Mouse (Mus musculus): ENCODE results near the gene Mmp24. TPM values are rescaled to one million over a fixed set of nuclear protein-coding genes. Genes with fewer than 3 reads are reported as not detected.

The Mmp24 gene
- polyA plus RNA-seq, 1 experiment from 2014 or later = 0.73 TPM

DNA sequence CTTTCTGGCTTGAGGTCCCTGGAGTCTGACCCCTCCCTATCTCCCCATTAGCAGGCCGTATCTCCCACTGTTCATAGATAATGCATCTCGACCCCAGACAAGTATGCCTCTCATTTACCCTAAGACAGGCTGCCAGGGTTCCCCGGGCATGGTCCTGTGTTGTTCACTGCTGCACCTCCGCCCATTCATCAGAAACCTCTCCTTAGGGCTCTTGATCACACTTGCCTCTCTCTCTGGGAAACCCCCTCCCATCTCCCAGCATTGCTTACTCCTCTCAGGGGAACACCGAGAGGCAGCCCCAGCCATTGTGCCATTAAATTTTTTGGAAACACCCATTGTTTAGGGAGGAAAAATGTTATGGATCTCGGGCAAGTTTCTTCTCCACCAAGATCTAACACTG is 2.9 kb downstream of the Mmp24 start:
- Histone ChIP-seq H3K4me3 (ENCODE audit: low read depth, low read length) (no peak overlapping the region), H3K27ac (replicated peaks; ENCODE audit: low read depth, low read length) (no peak overlapping the region), H3K9ac (replicated peaks; ENCODE audit: low read length) (no peak overlapping the region), H3K4me2 (ENCODE audit: low read depth, low read length) (no peak overlapping the region), H3K9me3 (replicated peaks; ENCODE audit: control insufficient read depth, low read length) (no peaks in the 10 kb centered on the region), H3K27me3 (ENCODE audit: control insufficient read depth, insufficient read depth, low read length) (peaks cover 18% of the 10 kb centered on the region), H3K4me1 (ENCODE audit: control insufficient read depth, insufficient read depth, low read length) (no peaks in the 10 kb centered on the region), H3K36me3 (replicated peaks; ENCODE audit: control insufficient read depth, insufficient read depth, low read depth, low read length) (no peaks in the 10 kb centered on the region)
- WGBS = 72% methylated on average over 6 of the region's 6 CpGs
- ATAC-seq (replicated peaks; ENCODE audit: insufficient number of reproducible peaks, low FRiP score, low TSS enrichment, low read depth) (no peak), DNase-seq (ENCODE audit: low spot score) (no peak)

DNA sequence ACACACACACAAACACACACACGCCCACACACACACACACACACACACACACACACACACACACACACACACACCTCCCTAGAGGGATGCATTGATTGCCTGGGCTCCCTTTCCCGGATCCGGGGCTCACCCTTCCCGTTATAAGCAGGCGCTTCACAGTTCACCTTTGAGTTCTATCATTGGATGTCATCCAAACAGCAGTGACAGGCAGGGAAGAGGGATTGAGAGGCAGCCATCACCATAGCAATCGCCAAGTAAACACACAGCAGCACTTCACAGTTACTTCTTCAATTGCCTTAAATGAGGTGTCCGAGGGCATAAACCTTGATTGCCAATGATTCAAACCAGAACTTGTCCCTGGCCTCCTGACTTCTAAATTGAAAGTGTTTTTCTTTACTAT is 3.9 kb downstream of the Mmp24 start:
- H3K9me3 ChIP-seq (replicated peaks; ENCODE audit: control insufficient read depth, low read length) = no peaks in the 10 kb centered on the region
- WGBS = 63% methylated on average over 7 of the region's 7 CpGs
- H3K9ac ChIP-seq (replicated peaks; ENCODE audit: low read length) = no peak overlapping the region
- no peak overlapping the region for H3K4me2 ChIP-seq (ENCODE audit: low read depth, low read length)
- H3K4me3 ChIP-seq (ENCODE audit: low read depth, low read length) = no peak overlapping the region
- no peak for ATAC-seq (replicated peaks; ENCODE audit: insufficient number of reproducible peaks, low FRiP score, low TSS enrichment, low read depth)
- no peaks in the 10 kb centered on the region for H3K36me3 ChIP-seq (replicated peaks; ENCODE audit: control insufficient read depth, insufficient read depth, low read depth, low read length)
- peaks cover 13% of the 10 kb centered on the region for H3K27me3 ChIP-seq (ENCODE audit: control insufficient read depth, insufficient read depth, low read length)
- no peaks in the 10 kb centered on the region for H3K4me1 ChIP-seq (ENCODE audit: control insufficient read depth, insufficient read depth, low read length)
- H3K27ac ChIP-seq (replicated peaks; ENCODE audit: low read depth, low read length) = no peak overlapping the region
- no peak for DNase-seq (ENCODE audit: low spot score)

DNA sequence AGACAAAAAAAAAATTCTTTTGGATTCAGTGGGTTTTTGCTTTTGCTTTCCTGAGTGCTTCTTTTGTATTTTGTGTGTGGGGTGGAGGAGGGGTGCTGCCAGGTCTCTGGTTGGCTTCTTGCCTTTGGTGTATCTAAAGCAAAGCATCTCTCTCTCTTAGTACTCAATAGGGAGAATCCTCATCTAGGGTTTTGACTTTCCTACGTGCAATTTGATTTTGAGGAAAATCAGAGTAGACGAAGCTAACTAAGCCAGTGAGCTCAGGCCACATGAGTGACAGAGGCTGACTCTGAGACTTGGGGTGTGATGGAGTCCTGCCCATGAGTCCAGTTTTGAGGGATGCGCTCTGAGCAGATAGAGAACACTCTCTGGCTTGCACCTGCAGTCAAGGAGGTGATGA is 4.4 kb downstream of the Mmp24 start:
- H3K9ac ChIP-seq (replicated peaks; ENCODE audit: low read length) = no peak overlapping the region
- no peaks in the 10 kb centered on the region for H3K4me1 ChIP-seq (ENCODE audit: control insufficient read depth, insufficient read depth, low read length)
- H3K36me3 ChIP-seq (replicated peaks; ENCODE audit: control insufficient read depth, insufficient read depth, low read depth, low read length) = no peaks in the 10 kb centered on the region
- no peak overlapping the region for H3K27ac ChIP-seq (replicated peaks; ENCODE audit: low read depth, low read length)
- no peak for ATAC-seq (replicated peaks; ENCODE audit: insufficient number of reproducible peaks, low FRiP score, low TSS enrichment, low read depth)
- no peak overlapping the region for H3K4me2 ChIP-seq (ENCODE audit: low read depth, low read length)
- no peaks in the 10 kb centered on the region for H3K9me3 ChIP-seq (replicated peaks; ENCODE audit: control insufficient read depth, low read length)
- no peak for DNase-seq (ENCODE audit: low spot score)
- no peak overlapping the region for H3K4me3 ChIP-seq (ENCODE audit: low read depth, low read length)
- WGBS = 72% methylated on average over 3 of the region's 3 CpGs
- peaks cover 9% of the 10 kb centered on the region for H3K27me3 ChIP-seq (ENCODE audit: control insufficient read depth, insufficient read depth, low read length)

DNA sequence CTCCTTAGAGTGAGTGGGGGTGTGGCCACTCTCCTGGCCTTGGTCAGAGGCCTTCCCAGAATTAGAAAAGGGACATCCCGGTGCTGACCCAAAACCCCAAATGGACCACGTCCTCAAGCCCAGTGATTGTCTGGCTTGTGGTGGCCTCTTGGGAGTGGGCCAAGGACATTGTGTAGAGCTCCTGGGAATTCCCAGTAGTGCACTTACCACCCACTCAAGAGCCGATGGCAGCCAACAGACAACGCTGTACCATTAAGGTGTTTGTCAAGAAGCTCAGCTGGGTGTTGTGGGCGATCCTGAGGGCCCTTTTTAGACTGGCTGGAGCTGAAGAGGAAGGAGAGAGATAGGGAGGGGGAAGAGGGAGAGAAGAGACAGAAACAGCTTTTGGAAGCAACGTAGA is 9.4 kb downstream of the Mmp24 start:
- Histone ChIP-seq H3K9ac (replicated peaks; ENCODE audit: low read length) (no peak overlapping the region), H3K27ac (replicated peaks; ENCODE audit: low read depth, low read length) (no peak overlapping the region), H3K4me1 (ENCODE audit: control insufficient read depth, insufficient read depth, low read length) (no peaks in the 10 kb centered on the region), H3K4me3 (ENCODE audit: low read depth, low read length) (no peak overlapping the region), H3K4me2 (ENCODE audit: low read depth, low read length) (no peak overlapping the region), H3K9me3 (replicated peaks; ENCODE audit: control insufficient read depth, low read length) (no peaks in the 10 kb centered on the region), H3K36me3 (replicated peaks; ENCODE audit: control insufficient read depth, insufficient read depth, low read depth, low read length) (no peaks in the 10 kb centered on the region), H3K27me3 (ENCODE audit: control insufficient read depth, insufficient read depth, low read length) (no peaks in the 10 kb centered on the region)
- DNase-seq (ENCODE audit: low spot score) (no peak), ATAC-seq (replicated peaks; ENCODE audit: insufficient number of reproducible peaks, low FRiP score, low TSS enrichment, low read depth) (no peak)
- WGBS = 76% methylated on average over 6 of the region's 6 CpGs

DNA sequence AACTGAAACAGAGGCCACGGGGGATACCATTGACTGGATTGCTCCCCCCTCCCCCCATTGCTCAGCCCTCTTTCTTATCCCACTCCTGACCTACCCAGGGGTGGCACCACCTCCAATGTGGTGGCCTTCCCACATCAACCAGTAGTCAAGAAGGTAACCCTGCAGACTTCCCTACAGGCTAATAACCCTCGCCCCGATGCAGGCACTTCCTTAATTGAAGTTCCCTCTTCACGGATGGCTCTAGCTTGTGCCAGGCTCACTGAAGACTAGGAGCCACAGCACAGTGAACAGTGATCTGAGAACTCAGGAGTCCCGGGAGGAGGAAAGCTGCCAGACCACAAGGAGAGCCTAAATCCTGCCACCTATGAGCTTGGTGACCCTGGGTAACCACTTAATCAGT is 11.8 kb downstream of the Mmp24 start:
- 78% methylated on average over 5 of the region's 5 CpGs for WGBS
- H3K9ac ChIP-seq (replicated peaks; ENCODE audit: low read length) = no peak overlapping the region
- ATAC-seq (replicated peaks; ENCODE audit: insufficient number of reproducible peaks, low FRiP score, low TSS enrichment, low read depth) (no peak), DNase-seq (ENCODE audit: low spot score) (no peak)
- H3K4me2 ChIP-seq (ENCODE audit: low read depth, low read length) = no peak overlapping the region
- H3K4me1 ChIP-seq (ENCODE audit: control insufficient read depth, insufficient read depth, low read length) = no peaks in the 10 kb centered on the region
- H3K27ac ChIP-seq (replicated peaks; ENCODE audit: low read depth, low read length) = no peak overlapping the region
- no peaks in the 10 kb centered on the region for H3K27me3 ChIP-seq (ENCODE audit: control insufficient read depth, insufficient read depth, low read length)
- H3K36me3 ChIP-seq (replicated peaks; ENCODE audit: control insufficient read depth, insufficient read depth, low read depth, low read length) = no peaks in the 10 kb centered on the region
- H3K9me3 ChIP-seq (replicated peaks; ENCODE audit: control insufficient read depth, low read length) = no peaks in the 10 kb centered on the region
- H3K4me3 ChIP-seq (ENCODE audit: low read depth, low read length) = no peak overlapping the region

DNA sequence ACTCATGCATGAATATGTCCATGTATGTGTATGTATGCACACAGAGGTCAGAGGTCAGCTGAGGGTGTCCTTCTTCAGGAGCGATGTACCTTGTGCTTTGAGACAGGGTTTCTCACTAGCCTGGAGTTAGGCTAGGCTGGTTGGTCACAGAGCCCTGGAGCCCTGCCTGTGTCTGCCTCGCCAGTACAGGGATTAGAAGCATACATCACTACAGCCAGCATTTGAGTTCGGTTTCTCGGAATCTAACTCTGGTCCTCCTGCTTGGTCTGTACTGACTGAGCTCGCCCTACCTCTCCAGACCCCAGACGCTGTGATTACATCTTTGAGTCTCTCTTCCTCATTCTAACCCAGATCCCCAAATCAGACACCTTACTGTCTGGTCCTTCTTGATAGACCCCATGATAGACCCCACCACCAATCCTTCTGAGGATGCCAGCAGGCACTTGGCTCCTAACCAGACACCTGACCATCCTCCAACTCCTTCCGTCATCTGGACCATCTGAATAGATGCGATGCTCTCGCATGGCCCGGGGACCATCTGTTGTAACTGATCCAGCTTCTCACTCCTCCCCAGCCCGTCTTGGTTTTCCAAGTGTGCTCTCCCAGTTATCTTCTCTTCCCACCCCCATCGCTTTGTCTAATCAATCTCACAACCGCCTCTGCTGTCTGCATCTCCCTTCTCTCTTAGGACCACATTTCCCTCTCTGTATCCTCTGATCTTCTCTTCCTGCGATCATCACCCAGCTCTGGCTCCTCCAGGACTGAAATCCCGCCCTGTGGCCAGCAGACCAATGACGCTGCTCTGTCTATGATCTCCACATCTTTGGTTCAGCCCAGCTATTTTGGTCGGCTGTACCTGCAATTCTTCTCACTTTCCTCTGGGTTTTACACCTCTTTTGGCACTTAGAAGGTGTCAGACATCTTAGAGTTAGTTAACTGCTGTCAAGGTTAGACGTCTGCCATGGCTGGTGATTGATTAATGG is 13.1 kb downstream of the Mmp24 start:
- Histone ChIP-seq H3K27me3 (ENCODE audit: control insufficient read depth, insufficient read depth, low read length) (no peaks in the 10 kb centered on the region), H3K9me3 (replicated peaks; ENCODE audit: control insufficient read depth, low read length) (no peaks in the 10 kb centered on the region), H3K36me3 (replicated peaks; ENCODE audit: control insufficient read depth, insufficient read depth, low read depth, low read length) (no peaks in the 10 kb centered on the region), H3K4me2 (ENCODE audit: low read depth, low read length) (no peak overlapping the region), H3K4me1 (ENCODE audit: control insufficient read depth, insufficient read depth, low read length) (no peaks in the 10 kb centered on the region), H3K27ac (replicated peaks; ENCODE audit: low read depth, low read length) (no peak overlapping the region), H3K4me3 (ENCODE audit: low read depth, low read length) (no peak overlapping the region), H3K9ac (replicated peaks; ENCODE audit: low read length) (no peak overlapping the region)
- 79% methylated on average over 18 of the region's 18 CpGs for WGBS
- DNase-seq (ENCODE audit: low spot score) (no peak), ATAC-seq (replicated peaks; ENCODE audit: insufficient number of reproducible peaks, low FRiP score, low TSS enrichment, low read depth) (no peak)

DNA sequence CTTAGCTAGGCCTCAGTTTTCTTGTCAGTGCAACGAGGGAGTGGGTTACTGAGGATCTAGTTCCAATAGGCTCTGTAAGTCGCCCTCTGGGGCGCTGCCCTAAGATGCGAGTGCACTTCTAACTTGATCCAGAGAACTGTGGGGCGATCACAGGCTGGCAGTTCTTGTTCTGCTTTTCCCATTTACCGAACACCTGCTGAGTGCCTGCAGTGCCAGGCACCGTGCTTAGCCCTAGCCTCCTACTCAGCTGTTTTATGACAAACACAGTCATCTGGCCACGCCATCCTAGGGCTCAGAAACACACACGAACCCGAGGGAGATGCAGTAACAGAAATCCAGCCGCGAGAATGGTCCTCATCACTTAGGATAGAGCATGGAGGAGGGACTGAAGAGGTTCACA is 17.8 kb downstream of the Mmp24 start:
- Histone ChIP-seq H3K4me2 (ENCODE audit: low read depth, low read length) (no peak overlapping the region), H3K4me1 (ENCODE audit: control insufficient read depth, insufficient read depth, low read length) (no peaks in the 10 kb centered on the region), H3K4me3 (ENCODE audit: low read depth, low read length) (no peak overlapping the region), H3K9me3 (replicated peaks; ENCODE audit: control insufficient read depth, low read length) (no peaks in the 10 kb centered on the region), H3K27ac (replicated peaks; ENCODE audit: low read depth, low read length) (no peak overlapping the region), H3K27me3 (ENCODE audit: control insufficient read depth, insufficient read depth, low read length) (no peaks in the 10 kb centered on the region), H3K9ac (replicated peaks; ENCODE audit: low read length) (no peak overlapping the region), H3K36me3 (replicated peaks; ENCODE audit: control insufficient read depth, insufficient read depth, low read depth, low read length) (no peaks in the 10 kb centered on the region)
- 29% methylated on average over 12 of the region's 12 CpGs for WGBS
- ATAC-seq (replicated peaks; ENCODE audit: insufficient number of reproducible peaks, low FRiP score, low TSS enrichment, low read depth) = no peak
- DNase-seq (ENCODE audit: low spot score) = no peak

DNA sequence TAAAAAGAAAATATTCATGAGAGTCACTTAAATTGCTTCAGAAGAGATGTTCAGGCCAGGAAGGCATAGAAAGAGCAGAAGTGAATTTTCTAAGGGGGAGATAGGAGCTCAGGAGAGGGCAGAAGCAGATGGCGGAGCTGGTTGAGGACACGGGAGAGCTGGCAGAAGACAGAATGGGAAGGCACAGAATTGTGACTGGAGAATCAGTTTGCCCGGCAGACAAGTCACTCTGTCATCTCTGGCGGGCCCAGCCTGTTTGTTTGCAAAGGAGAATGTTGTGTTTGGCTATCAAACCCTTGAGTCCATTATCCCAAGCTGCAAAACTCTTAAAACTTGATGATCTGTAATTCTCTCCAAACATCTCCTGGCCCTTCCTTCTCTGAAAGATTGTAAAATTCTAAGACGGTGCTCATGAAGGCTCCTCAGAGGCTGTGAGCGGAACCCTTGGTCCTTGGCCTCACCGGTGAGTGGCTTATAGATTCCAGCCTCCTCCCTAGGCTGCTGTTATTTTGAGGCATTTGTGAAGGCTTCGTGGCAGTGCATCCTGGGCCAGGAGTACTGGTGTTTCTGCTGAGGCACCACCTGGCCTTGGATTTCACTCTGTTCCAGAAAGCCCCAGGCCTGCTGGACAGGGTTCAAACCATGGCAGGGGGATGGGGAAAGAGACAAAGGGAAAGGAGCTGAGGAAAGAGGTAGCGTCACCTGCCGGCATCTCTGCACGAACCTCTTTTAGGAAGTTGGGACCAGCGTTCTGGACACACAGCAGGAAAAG is 19.7 kb downstream of the Mmp24 start:
- no peaks in the 10 kb centered on the region for H3K27me3 ChIP-seq (ENCODE audit: control insufficient read depth, insufficient read depth, low read length)
- H3K36me3 ChIP-seq (replicated peaks; ENCODE audit: control insufficient read depth, insufficient read depth, low read depth, low read length) = no peaks in the 10 kb centered on the region
- ATAC-seq (replicated peaks; ENCODE audit: insufficient number of reproducible peaks, low FRiP score, low TSS enrichment, low read depth) = no peak
- H3K4me2 ChIP-seq (ENCODE audit: low read depth, low read length) = no peak overlapping the region
- no peaks in the 10 kb centered on the region for H3K4me1 ChIP-seq (ENCODE audit: control insufficient read depth, insufficient read depth, low read length)
- no peak overlapping the region for H3K9ac ChIP-seq (replicated peaks; ENCODE audit: low read length)
- WGBS = 90% methylated on average over 12 of the region's 12 CpGs
- no peak overlapping the region for H3K4me3 ChIP-seq (ENCODE audit: low read depth, low read length)
- H3K9me3 ChIP-seq (replicated peaks; ENCODE audit: control insufficient read depth, low read length) = no peaks in the 10 kb centered on the region
- no peak for DNase-seq (ENCODE audit: low spot score)
- no peak overlapping the region for H3K27ac ChIP-seq (replicated peaks; ENCODE audit: low read depth, low read length)
